Mouse (Mus musculus) ovary, postnatal 10 days (tissue): ENCODE data around the gene Kcna10.

ENCODE experiments used
- DNase-seq: peaks from one replicate; pipeline ENCODE4 v3.0.0; 2022; ENCODE audit warnings: low spot score

The Kcna10 gene

GRCm38 (mm10) chr3:107241389-107242094 lies 58.7 kb downstream of the Kcna10 start:
- DNase-seq = no peak
